Mouse (Mus musculus): Measurements from ENCODE around the gene Hoxd4.

Gene Hoxd4

GRCm38 (mm10) chr2:74691995-74692807, 19.5 kb upstream of the Hoxd4 start:
- no peak for DNase-seq (ENCODE audit: low read depth, low spot score)

DNA sequence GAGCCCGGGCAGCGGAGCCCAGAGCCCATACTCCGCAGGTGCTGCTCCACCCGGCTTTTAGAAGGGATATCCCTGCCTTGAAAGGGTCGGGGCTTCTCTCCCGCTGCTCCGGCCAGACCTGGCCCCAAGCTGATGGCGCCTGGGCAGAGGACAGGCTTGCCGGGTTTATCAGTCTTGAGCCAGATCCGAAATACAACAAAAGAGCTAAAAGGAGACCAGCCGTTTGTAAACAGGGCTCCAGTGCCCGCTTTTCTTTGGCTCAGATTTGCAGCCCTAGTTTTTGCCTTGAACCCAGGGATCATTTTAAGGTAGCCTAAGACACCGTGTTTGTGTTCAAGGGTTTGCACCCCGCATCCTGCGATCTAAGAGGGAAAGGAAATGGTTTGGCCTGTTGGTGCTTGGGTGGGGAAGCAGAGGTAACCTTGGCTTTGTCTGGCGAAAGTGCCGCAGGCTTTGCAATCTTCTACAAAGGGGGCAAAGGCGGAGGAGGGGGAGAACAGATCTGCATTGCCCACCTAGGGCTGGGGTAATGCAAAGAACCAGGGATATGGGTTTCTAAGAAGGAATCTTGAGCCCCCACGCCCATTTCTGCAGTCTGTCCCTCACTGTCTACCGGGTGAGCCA, 18.8 kb upstream of the Hoxd4 start:
- no peak for DNase-seq (ENCODE audit: low read depth, low spot score)

DNA sequence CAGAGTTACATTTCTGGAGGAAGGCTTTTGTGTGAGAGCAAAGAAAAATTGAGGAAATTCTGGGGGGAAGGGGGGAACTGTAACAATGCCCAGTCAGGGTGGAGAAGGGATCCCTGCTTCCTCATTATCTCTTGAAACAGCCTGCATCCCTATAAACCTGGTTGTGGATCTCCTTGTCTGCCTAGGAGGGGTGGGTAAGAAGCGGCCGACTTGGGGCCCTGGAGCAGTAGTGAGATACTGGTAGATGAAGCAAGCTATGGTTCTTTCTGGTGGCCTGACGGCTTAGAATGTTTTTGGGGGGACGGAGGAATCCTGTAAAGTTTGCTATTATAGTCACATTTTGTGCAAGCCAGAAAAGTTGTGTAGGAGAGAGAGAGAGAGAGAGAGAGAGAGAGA, 18.3 kb upstream of the Hoxd4 start:
- no peak for DNase-seq (ENCODE audit: low read depth, low spot score)

GRCm38 (mm10) chr2:74694066-74694465, 17.7 kb upstream of the Hoxd4 start:
- DNase-seq (ENCODE audit: low read depth, low spot score): peak; percentile 82

- DNase-seq (ENCODE audit: low read depth, low spot score): no peak
Observed at GRCm38 (mm10) chr2:74695383-74695782, 16.3 kb upstream of the Hoxd4 start.

GRCm38 (mm10) chr2:74695813-74696430, 15.8 kb upstream of the Hoxd4 start:
- no peak for DNase-seq (ENCODE audit: low read depth, low spot score)

DNA sequence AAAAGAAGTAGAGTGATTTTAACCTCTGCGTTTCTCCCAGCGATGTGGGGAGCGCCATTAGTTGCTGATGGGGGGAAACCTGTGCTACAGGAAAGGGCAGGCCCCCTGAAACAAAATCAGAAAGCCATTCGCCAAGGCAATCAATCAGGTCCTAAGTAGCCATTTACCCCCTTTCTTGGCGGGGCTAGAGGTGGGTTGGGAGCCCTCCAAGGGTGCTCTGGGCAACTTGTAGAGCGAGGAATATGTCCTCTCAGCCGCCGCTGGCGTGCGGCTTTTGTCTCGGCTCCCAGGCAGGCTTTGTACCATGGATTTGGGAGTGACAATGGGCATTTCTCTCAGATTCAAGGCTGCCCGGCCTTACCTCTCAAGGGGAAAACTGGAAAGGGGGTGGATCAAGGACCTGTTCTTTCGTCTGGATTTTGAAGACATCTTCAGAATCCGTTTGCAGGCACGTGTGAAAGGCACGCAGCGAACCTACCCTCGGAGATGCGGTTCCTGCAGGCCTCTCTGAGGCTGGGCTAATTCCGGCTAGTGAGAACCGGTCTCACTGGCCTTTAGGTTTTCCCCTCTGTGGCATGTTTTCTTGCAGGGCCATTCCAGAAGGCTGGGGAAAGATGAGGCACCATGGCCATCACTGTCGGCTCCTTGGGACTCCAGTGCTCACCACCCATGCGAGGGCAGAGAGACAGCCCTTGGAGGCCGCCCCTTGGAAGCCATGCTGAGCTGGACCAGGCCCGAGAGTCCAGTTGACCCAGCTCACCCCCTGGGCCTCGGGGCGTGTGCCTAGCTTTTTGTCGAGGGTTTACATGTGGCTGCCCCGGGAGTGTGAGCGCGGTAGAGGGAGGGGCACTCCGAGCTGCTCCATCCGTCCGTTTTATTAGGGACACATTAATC, 15.0 kb upstream of the Hoxd4 start:
- DNase-seq (ENCODE audit: low read depth, low spot score): no peak

DNA sequence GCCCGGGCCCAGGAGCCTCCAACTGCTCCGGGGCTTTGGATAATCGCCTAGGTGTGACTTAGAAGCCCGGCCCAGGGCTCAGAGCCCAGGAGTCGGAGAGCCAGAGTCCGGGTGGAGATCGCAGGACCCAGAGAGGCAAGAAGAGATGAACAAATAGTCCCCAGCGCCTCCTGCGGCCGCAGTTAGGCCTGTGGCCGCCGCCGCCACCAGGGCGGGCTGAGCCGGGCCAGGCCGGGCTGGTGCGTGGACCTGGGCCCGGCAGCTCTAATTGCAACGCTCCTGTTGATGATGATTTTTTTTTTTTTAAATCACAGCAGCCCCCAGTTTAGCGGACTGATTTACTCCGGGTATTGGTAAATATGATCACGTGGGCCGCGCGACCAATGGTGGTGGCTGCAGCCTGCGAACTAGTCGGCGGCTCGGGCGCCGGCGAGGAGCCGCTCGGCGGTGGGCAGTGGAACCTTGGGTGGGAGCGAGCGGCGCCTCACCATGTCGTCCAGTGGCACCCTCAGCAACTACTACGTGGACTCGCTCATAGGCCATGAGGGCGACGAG, 14.1 kb upstream of the Hoxd4 start, which contains the start of gene Hoxd9:
Gene Hoxd9 (plus strand): TSS at position 161 of the 555 bp plus-strand sequence.
- peak; percentile 79 for DNase-seq (ENCODE audit: low read depth, low spot score)

GRCm38 (mm10) chr2:74698201-74699052, 13.3 kb upstream of the Hoxd4 start:
- no peak for DNase-seq (ENCODE audit: low read depth, low spot score)

DNA sequence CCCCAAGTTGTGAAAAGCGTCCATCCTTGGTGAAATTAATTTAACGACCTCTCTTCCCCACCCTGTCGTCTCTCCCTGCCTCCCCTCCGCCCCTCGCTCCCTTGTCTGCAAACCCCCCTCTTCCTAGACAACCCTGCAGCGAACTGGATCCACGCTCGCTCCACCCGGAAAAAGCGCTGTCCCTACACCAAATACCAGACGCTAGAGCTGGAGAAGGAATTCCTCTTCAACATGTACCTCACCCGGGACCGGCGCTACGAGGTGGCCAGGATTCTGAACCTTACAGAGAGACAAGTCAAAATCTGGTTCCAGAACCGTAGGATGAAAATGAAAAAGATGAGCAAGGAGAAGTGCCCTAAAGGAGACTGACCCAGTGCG, 12.7 kb upstream of the Hoxd4 start:
- no peak for DNase-seq (ENCODE audit: low read depth, low spot score)

GRCm38 (mm10) chr2:74699664-74700545, 11.8 kb upstream of the Hoxd4 start:
- no peak for DNase-seq (ENCODE audit: low read depth, low spot score)

- no peak for DNase-seq (ENCODE audit: low read depth, low spot score)
Observed at GRCm38 (mm10) chr2:74700546-74701112, 11.1 kb upstream of the Hoxd4 start.

DNA sequence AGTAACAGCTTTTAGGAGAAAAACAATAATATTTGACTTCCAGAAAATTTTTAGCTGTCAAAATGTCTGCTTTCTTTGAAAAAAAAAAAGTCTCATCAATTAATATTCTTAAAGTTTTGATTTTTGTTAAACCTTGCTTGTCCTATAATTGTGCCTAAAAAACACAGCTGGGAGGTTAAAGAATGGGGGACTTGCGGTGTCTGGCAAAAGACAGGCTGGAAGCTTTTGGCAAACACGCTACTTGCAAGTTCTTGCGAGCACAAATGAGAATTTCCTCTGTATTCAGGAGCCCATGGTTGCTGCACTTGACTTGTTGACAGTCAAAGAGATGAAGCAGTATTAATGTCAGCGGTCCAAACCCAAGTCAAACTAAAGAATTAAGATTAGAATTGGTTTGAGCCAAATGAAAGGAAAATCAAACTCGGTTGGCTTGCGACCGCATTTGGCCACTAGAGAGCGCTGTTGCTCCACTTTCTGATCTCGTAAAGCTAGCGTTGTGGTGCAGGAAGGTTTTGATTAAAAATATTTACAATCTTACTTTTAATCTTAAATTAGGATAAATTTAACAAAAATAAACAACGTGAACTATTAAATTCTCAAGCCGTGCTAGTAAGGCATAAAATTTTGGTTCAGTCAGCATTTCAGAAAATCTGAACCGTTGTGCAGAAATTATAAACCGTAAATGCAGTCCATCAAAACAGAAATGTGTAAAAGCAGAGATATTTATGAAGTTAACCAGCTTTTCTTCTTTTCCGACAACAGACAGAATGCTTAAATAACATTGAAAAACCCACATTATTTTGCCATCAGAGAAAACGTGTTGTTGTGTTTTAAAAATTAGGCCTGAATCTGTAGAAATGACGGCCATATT, 9.5 kb upstream of the Hoxd4 start:
- DNase-seq (ENCODE audit: low read depth, low spot score): peak; percentile 84

DNA sequence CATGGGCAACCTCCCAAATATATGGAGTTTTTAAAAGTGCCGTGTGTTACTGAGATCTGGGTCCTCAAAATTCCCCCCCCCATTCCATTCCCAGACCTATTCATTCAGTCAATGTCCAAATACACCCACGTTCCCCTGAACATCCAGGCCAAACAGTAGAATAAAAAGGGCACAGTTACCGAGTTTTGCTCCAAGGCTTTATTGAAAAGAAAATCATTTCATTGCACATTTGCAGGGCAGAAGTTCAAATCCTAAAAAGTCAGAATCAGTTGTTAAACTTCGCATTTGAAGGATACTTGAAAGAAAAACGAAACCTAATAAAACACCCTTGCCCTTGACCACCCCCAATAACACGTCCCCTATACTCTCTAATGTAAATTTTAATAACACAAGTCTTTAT, 8.9 kb upstream of the Hoxd4 start:
- no peak for DNase-seq (ENCODE audit: low read depth, low spot score)

DNA sequence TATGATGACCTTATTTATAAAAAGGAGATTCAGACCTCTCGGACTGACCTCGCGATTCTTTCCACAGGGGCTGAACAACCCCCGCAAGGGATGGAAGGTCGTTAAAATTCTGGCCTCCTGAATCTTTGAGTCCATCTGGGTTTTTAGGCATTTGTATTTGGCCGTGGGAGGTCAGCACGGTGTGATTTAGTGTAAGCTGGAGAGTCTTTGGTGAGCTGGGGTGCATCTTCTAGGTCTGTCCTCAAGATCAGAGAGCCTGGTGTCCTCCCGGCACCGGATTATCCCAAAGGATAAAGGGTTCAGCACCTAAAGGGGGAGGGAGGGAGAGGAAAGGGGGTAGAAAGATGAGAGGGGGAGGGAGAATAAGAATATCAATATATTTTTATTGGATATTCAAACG, 8.4 kb upstream of the Hoxd4 start:
- DNase-seq (ENCODE audit: low read depth, low spot score): no peak

DNA sequence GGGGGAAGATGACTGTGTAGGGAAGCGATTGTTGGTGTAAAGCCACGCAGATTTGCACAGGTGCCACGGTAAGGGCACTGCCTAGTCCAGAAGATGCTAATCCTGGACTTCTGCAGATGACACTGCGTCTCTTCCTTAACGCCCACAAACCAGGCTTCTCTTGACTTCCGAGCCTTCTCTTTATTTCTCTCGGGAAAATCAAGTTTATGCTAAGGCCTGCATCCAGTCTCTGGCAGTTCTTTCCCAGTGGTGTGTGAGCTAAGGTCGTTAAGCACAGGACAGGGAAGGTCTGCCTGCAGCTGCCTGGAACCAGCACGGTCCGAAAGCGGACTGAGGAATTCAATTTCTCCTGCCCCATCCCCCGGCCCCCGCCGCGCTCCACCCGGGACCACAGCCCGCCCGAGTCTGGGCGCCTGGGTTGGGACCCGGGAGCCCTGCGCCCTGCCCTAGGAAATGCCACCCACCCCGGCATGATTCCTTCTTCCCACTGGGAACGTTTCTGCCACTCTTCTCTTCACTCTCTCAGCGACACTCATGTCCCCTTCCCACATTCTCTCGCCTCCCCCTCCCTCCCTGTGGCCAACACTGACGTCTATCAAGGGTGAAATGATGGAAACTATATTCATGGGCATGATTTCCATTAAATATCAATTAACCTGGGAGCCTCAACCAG, 7.9 kb upstream of the Hoxd4 start:
- DNase-seq (ENCODE audit: low read depth, low spot score): no peak

DNA sequence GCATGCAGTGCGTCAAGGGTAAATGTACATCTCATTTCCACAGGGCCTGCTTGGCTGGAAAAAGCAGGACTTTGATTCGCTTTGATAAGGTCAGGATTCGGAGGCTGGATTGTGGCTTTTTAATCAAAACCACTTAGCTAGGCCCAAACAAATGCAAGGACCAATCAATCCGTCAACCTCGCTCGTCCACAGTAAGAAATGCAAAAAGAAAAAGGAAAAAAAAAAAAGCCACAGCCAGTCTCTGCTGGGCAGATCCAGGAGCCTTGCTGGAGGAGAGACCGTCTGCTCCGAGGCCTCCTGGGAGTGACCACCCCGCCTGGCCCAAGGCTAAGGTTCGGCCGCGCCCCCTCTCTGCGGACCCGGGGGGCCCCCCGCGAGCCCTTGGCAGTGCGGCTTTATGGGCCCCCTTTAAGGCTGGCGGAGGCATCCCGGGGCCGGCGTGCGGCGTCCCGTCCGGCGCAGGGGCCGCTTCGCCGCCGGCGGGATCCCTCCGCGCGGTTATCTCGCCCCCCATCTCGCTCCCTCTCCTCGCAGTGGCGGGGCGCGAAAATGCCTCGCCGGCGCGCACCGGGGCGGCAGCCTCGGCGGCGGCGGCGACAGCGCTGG, 7.2 kb upstream of the Hoxd4 start, which contains the start of gene Hoxd8:
Gene Hoxd8 (plus strand): TSS at position 223 of the 606 bp plus-strand sequence.
- peak; percentile 92 for DNase-seq (ENCODE audit: low read depth, low spot score)

Data from mesoderm, embryonic 11.5 days (tissue).